Mouse (Mus musculus) left cerebral cortex, adult 8-10 months (tissue): ENCODE measurements at regions not wholly inside any gene's neighbourhood (a gene's known extent, or its start where the extent isn't known, plus 50 kb on each side); places are given as distances from the start of the nearest gene placed in this dataset.

Experiments used
- DNase-seq, 2 experiments: peaks; one replicate each; pipeline ENCODE4 v3.0.0; 2022; ENCODE audit warnings: low spot score in 2 of 2

GRCm38 (mm10) chrX:140164859-140165258 lies 102.2 kb downstream of the Pih1h3b start:
- no peak for DNase-seq

- DNase-seq: no peak
These were observed 103.3 kb downstream of the Pih1h3b start for GRCm38 (mm10) chrX:140165966-140166365.

GRCm38 (mm10) chrX:140179850-140180249 lies 117.2 kb downstream of the Pih1h3b start:
- DNase-seq: peak in 1 of 2 experiments; percentile 10

- no peak for DNase-seq
These were observed 120.3 kb downstream of the Pih1h3b start for GRCm38 (mm10) chrX:140183003-140183402.

- DNase-seq: no peak
These were observed 138.4 kb upstream of the Frmpd3 start for GRCm38 (mm10) chrX:140203676-140204075.

- no peak for DNase-seq
These were observed 133.3 kb upstream of the Frmpd3 start for GRCm38 (mm10) chrX:140208791-140209190.

- no peak for DNase-seq
These were observed 129.3 kb upstream of the Frmpd3 start for GRCm38 (mm10) chrX:140212644-140213361.

- peak in 1 of 2 experiments; percentile 9 for DNase-seq
These were observed 127.7 kb upstream of the Frmpd3 start for GRCm38 (mm10) chrX:140214198-140214849.

GRCm38 (mm10) chrX:140255790-140256189 lies 86.3 kb upstream of the Frmpd3 start:
- DNase-seq: no peak

GRCm38 (mm10) chrX:140269742-140270457 lies 72.2 kb upstream of the Frmpd3 start:
- no peak for DNase-seq

GRCm38 (mm10) chrX:140277327-140277947 lies 64.6 kb upstream of the Frmpd3 start:
- DNase-seq: no peak

- peak; percentile 9 for DNase-seq
These were observed 63.9 kb upstream of the Frmpd3 start for GRCm38 (mm10) chrX:140277978-140278729.

GRCm38 (mm10) chrX:140279266-140279665 lies 62.8 kb upstream of the Frmpd3 start:
- peak in 1 of 2 experiments; percentile 18 for DNase-seq

GRCm38 (mm10) chrX:140280016-140280415 lies 62.0 kb upstream of the Frmpd3 start:
- DNase-seq: no peak
